In the genomic region with DNA sequence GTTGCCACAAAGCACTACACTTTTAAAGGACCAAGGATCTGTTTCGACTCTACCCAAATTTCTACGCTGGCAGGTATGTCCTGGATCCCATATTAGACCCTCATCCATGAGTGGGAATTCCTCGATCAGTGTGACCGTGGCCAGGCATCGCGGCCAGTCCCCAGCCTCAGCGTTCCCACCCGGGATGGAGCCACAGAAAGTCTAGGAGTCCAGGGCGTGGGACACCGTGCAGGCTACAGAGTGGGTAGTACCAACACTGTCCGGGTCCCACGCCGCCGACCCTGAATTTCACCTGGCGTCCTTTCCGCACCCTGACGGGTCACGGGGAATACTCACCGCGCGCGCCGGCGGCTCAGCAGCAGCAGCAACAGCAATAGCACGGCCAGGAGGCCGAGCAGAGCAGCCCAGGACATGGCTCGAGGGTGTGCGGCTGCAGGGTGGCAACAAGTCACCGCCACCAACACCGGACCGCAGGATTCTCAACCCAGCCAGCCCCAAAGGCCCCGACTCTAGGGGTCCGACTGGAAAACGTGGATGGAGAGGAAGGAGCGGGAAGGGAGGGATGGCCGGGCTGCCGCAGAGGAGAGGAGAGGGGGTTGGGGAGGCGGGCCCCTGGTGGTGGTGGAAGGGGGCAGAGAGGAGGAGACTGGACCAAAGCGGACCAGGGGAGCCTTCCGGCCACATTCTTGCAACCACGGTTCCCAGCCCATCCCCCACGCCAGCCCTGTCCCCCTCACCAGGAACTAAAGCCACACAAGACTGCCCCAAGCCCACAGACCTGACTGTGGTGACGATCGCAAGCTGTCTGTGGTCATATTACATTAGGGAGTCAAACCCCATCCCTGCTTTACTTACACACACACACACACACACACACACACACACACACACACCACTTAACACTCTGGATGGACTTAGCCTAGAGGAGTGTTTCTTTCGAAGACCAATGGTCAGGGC, we compare ENCODE assay signal across 8 mouse cellular contexts. TPM values are rescaled to one million over a fixed set of nuclear protein-coding genes. Genes with fewer than 3 reads are reported as not detected.
DNase-seq lines count a peak whose midpoint lies in the region; ATAC-seq and TF ChIP-seq lines count a peak whose summit lies in the region.

TSS of gene Ptgis (minus strand) at position 597 of the 957 bp plus-strand sequence.

- peak within 1 kb of the TSS; percentile 68 for H3K9ac ChIP-seq in forebrain, embryonic 14.5 days (ENCODE audit: low read length)
- H3K9ac ChIP-seq in hindbrain, embryonic 13.5 days, result peak within 1 kb of the TSS; percentile 74
- H3K9ac ChIP-seq in lung, postnatal 0 days (replicated peaks; ENCODE audit: low read depth), result peak within 1 kb of the TSS; percentile 54
- H3K9ac ChIP-seq in stomach, postnatal 0 days (ENCODE audit: low read length), result peak within 1 kb of the TSS; percentile 59

- 0 out of 2 replicates have a peak, but pooled peaks have one; percentile 18 for ATAC-seq in forebrain, embryonic 14.5 days
- ATAC-seq in hindbrain, embryonic 13.5 days (ENCODE audit: low FRiP score), result no peak
- ATAC-seq in lung, postnatal 0 days, result peak; percentile 50
- ATAC-seq in stomach, postnatal 0 days (ENCODE audit: low FRiP score, low TSS enrichment), result peak; percentile 65
- no peak for ATAC-seq in erythroblast, adult 5-6 weeks (replicated peaks; ENCODE audit: low FRiP score, poor library complexity, severe bottlenecking)

- peak; percentile 45 for DNase-seq in 3T3-L1 (ENCODE audit: low read depth, low spot score)
- peak; percentile 71 for DNase-seq in NIH3T3 (ENCODE audit: low read depth)
- DNase-seq in forebrain, embryonic 14.5 days (ENCODE audit: low spot score), result peak; percentile 22
- DNase-seq in lung, postnatal 0 days (ENCODE audit: low spot score), result peak; percentile 40
- DNase-seq in stomach, postnatal 0 days (ENCODE audit: low spot score), result peak; percentile 41
- no peak for DNase-seq in spleen, postnatal 10 days (ENCODE audit: low spot score in 2 of 2)

- peak; percentile 4; the same call in 1 of the 2 replicates for TF ChIP-seq CTCF in lung, postnatal 0 days (IDR thresholded peaks at IDR 0.05)
- TF ChIP-seq CTCF in stomach, postnatal 0 days (IDR thresholded peaks at IDR 0.05; ENCODE audit: low read depth), result peak; percentile 9; the same call in 1 of the 2 replicates

- no peak for TF ChIP-seq EP300 in lung, postnatal 0 days (IDR thresholded peaks at IDR 0.05)
- no peak for TF ChIP-seq EP300 in stomach, postnatal 0 days (optimal IDR thresholded peaks at IDR 0.05)

- no peaks in the 10 kb centered on the region for H3K9me3 ChIP-seq in forebrain, embryonic 14.5 days (replicated peaks; ENCODE audit: control insufficient read depth, low read length)
- no peaks in the 10 kb centered on the region for H3K9me3 ChIP-seq in hindbrain, embryonic 13.5 days
- H3K9me3 ChIP-seq in lung, postnatal 0 days (ENCODE audit: low read length), result no peaks in the 10 kb centered on the region
- H3K9me3 ChIP-seq in stomach, postnatal 0 days (ENCODE audit: control insufficient read depth, low read length), result no peaks in the 10 kb centered on the region

- no peaks in the 10 kb centered on the region for H3K36me3 ChIP-seq in forebrain, embryonic 14.5 days (ENCODE audit: control insufficient read depth, insufficient read depth, low read length)
- no peaks in the 10 kb centered on the region for H3K36me3 ChIP-seq in hindbrain, embryonic 13.5 days
- no peaks in the 10 kb centered on the region for H3K36me3 ChIP-seq in lung, postnatal 0 days (ENCODE audit: insufficient read depth, low read length)
- H3K36me3 ChIP-seq in stomach, postnatal 0 days (ENCODE audit: control insufficient read depth, insufficient read depth, low read length), result no peaks in the 10 kb centered on the region

- H3K4me2 ChIP-seq in forebrain, embryonic 14.5 days (ENCODE audit: low read length), result peak within 1 kb of the TSS; percentile 70
- peak within 1 kb of the TSS; percentile 83 for H3K4me2 ChIP-seq in hindbrain, embryonic 13.5 days
- H3K4me2 ChIP-seq in lung, postnatal 0 days (replicated peaks; ENCODE audit: low read depth, low read length), result peak within 1 kb of the TSS; percentile 70
- peak within 1 kb of the TSS; percentile 68 for H3K4me2 ChIP-seq in stomach, postnatal 0 days (replicated peaks; ENCODE audit: low read depth)

- H3K4me3 ChIP-seq in forebrain, embryonic 14.5 days (ENCODE audit: low read depth, low read length), result peak within 1 kb of the TSS; percentile 36
- H3K4me3 ChIP-seq in hindbrain, embryonic 13.5 days, result peak within 1 kb of the TSS; percentile 44
- peak within 1 kb of the TSS; percentile 41 for H3K4me3 ChIP-seq in lung, postnatal 0 days (ENCODE audit: low read depth, low read length)
- peak within 1 kb of the TSS; percentile 48 for H3K4me3 ChIP-seq in stomach, postnatal 0 days (ENCODE audit: low read depth, low read length)

- H3K27ac ChIP-seq in forebrain, embryonic 14.5 days (ENCODE audit: low read depth, low read length), result no peak within 1 kb of the TSS
- H3K27ac ChIP-seq in hindbrain, embryonic 13.5 days, result no peak within 1 kb of the TSS
- peak within 1 kb of the TSS; percentile 54; the same call in 1 of the 2 replicates for H3K27ac ChIP-seq in lung, postnatal 0 days (ENCODE audit: low read length)
- H3K27ac ChIP-seq in stomach, postnatal 0 days (replicated peaks), result peak within 1 kb of the TSS; percentile 58

- 2% methylated on average over 42 of the region's 45 CpGs for WGBS in forebrain, embryonic 14.5 days
- WGBS in hindbrain, embryonic 13.5 days, result 4% methylated on average over 40 of the region's 45 CpGs
- WGBS in lung, postnatal 0 days, result 6% methylated on average over 40 of the region's 45 CpGs
- 3% methylated on average over 43 of the region's 45 CpGs for WGBS in stomach, postnatal 0 days

- peaks cover 6% of the 10 kb centered on the region for H3K4me1 ChIP-seq in forebrain, embryonic 14.5 days (ENCODE audit: control insufficient read depth, insufficient read depth, low read length)
- peaks cover 9% of the 10 kb centered on the region for H3K4me1 ChIP-seq in hindbrain, embryonic 13.5 days (replicated peaks)
- H3K4me1 ChIP-seq in lung, postnatal 0 days (ENCODE audit: insufficient read depth, low read depth, low read length), result peaks cover 5% of the 10 kb centered on the region; the same call in 1 of the 2 replicates
- no peaks in the 10 kb centered on the region for H3K4me1 ChIP-seq in stomach, postnatal 0 days (replicated peaks; ENCODE audit: control insufficient read depth, insufficient read depth)

- H3K27me3 ChIP-seq in forebrain, embryonic 14.5 days (replicated peaks; ENCODE audit: control insufficient read depth, insufficient read depth, low read length), result 0 out of 2 replicates have a peak, but pooled peaks cover 3% of the 10 kb centered on the region
- H3K27me3 ChIP-seq in hindbrain, embryonic 13.5 days, result peaks cover 36% of the 10 kb centered on the region
- H3K27me3 ChIP-seq in lung, postnatal 0 days (replicated peaks; ENCODE audit: insufficient read depth, low read length), result no peaks in the 10 kb centered on the region
- no peaks in the 10 kb centered on the region for H3K27me3 ChIP-seq in stomach, postnatal 0 days (ENCODE audit: control insufficient read depth, insufficient read depth, low read length)

RNA-seq across cellular contexts. Expression of gene Ptgis, which starts in this region (rescaled TPM):
- polyA plus RNA-seq in forebrain, embryonic 14.5 days (2014; fragmentation: Nextera tagmentation; extraction: Ambion mirVana), result 3.7 and 3.9 TPM in 2 replicates
- 5.8 and 6.5 TPM in 2 replicates for polyA plus RNA-seq in hindbrain, embryonic 13.5 days (2015; fragmentation: Nextera tagmentation; extraction: Ambion mirVana)
- polyA plus RNA-seq in lung, postnatal 0 days (2015; fragmentation: Nextera tagmentation; extraction: Ambion mirVana), result 32.7 and 37.9 TPM in 2 replicates
- 21.9 and 26.7 TPM in 2 replicates for polyA plus RNA-seq in stomach, postnatal 0 days (2015; fragmentation: Nextera tagmentation; extraction: Ambion mirVana)
- not detected in 2 replicates for total RNA-seq in erythroblast, adult 5-6 weeks (2015; ENCODE audit: low replicate concordance)
- not detected in 2 replicates for total RNA-seq in erythroblast, adult 5-6 weeks (2017; ENCODE audit: low replicate concordance)

Comparison
In these comparisons a context has a peak if more than half of its experiments do, and no peak if none do; other contexts are left out.
1. DNase-seq: peak in 3T3-L1 (single experiment), NIH3T3 (single experiment), forebrain, embryonic 14.5 days (single experiment), lung, postnatal 0 days (single experiment) and stomach, postnatal 0 days (single experiment); none in spleen, postnatal 10 days (0 of 2).
2. ATAC-seq: peak in forebrain, embryonic 14.5 days (single experiment), lung, postnatal 0 days (single experiment) and stomach, postnatal 0 days (single experiment); none in hindbrain, embryonic 13.5 days (single experiment) and erythroblast, adult 5-6 weeks (single experiment).
3. H3K27ac ChIP-seq: peak in lung, postnatal 0 days (single experiment) and stomach, postnatal 0 days (single experiment); none in forebrain, embryonic 14.5 days (single experiment) and hindbrain, embryonic 13.5 days (single experiment).
4. Peak in every context shown above with its lines, with median percentiles within 50 percentile points of each other: H3K4me2 ChIP-seq, H3K4me3 ChIP-seq and H3K9ac ChIP-seq.